Mouse (Mus musculus): ENCODE measurements around the gene Slc44a1. TPM values are rescaled to one million over a fixed set of nuclear protein-coding genes. Genes with fewer than 3 reads are reported as not detected.

The Slc44a1 gene
- polyA plus RNA-seq, 1 experiment from 2014 or later: 9.6 TPM

- Histone ChIP-seq H3K9ac (ENCODE audit: low read depth, low read length) (no peak overlapping the region), H3K36me3 (ENCODE audit: control insufficient read depth, insufficient read depth, low read length) (no peaks in the 10 kb centered on the region), H3K4me2 (ENCODE audit: low read length) (no peak overlapping the region), H3K27ac (ENCODE audit: low read length) (no peak overlapping the region), H3K9me3 (replicated peaks; ENCODE audit: control insufficient read depth, low read length, poor library complexity, severe bottlenecking) (no peaks in the 10 kb centered on the region), H3K4me3 (ENCODE audit: low read depth, low read length) (no peak overlapping the region), H3K4me1 (ENCODE audit: control insufficient read depth, insufficient read depth, low read length) (0 out of 2 replicates have a peak, but pooled peaks cover 3% of the 10 kb centered on the region), H3K27me3 (ENCODE audit: control insufficient read depth, insufficient read depth, low read depth, low read length) (no peaks in the 10 kb centered on the region)
- ATAC-seq: no peak
- 35% methylated on average over 2 of the region's 2 CpGs for WGBS
Observed at GRCm38 (mm10) chr4:53526446-53526845, 86.2 kb downstream of the Slc44a1 start.

- Histone ChIP-seq H3K4me3 (ENCODE audit: low read depth, low read length) (no peak overlapping the region), H3K27ac (ENCODE audit: low read length) (no peak overlapping the region), H3K27me3 (ENCODE audit: control insufficient read depth, insufficient read depth, low read depth, low read length) (no peaks in the 10 kb centered on the region), H3K36me3 (ENCODE audit: control insufficient read depth, insufficient read depth, low read length) (no peaks in the 10 kb centered on the region), H3K9me3 (replicated peaks; ENCODE audit: control insufficient read depth, low read length, poor library complexity, severe bottlenecking) (no peaks in the 10 kb centered on the region), H3K4me2 (ENCODE audit: low read length) (no peak overlapping the region), H3K4me1 (ENCODE audit: control insufficient read depth, insufficient read depth, low read length) (no peaks in the 10 kb centered on the region), H3K9ac (ENCODE audit: low read depth, low read length) (no peak overlapping the region)
- WGBS: 90% methylated on average over 12 of the region's 12 CpGs
- ATAC-seq: no peak
Observed at GRCm38 (mm10) chr4:53535795-53536194, 95.6 kb downstream of the Slc44a1 start.

GRCm38 (mm10) chr4:53537101-53537500, 96.9 kb downstream of the Slc44a1 start:
- H3K9me3 ChIP-seq (replicated peaks; ENCODE audit: control insufficient read depth, low read length, poor library complexity, severe bottlenecking): no peaks in the 10 kb centered on the region
- H3K4me3 ChIP-seq (ENCODE audit: low read depth, low read length): no peak overlapping the region
- no peaks in the 10 kb centered on the region for H3K4me1 ChIP-seq (ENCODE audit: control insufficient read depth, insufficient read depth, low read length)
- no peak for ATAC-seq
- H3K4me2 ChIP-seq (ENCODE audit: low read length): no peak overlapping the region
- H3K27me3 ChIP-seq (ENCODE audit: control insufficient read depth, insufficient read depth, low read depth, low read length): no peaks in the 10 kb centered on the region
- H3K27ac ChIP-seq (ENCODE audit: low read length): no peak overlapping the region
- no peak overlapping the region for H3K9ac ChIP-seq (ENCODE audit: low read depth, low read length)
- peaks cover 4% of the 10 kb centered on the region; the same call in 1 of the 2 replicates for H3K36me3 ChIP-seq (ENCODE audit: control insufficient read depth, insufficient read depth, low read length)

GRCm38 (mm10) chr4:53537539-53537938, 97.3 kb downstream of the Slc44a1 start:
- ATAC-seq: no peak
- Histone ChIP-seq H3K27ac (ENCODE audit: low read length) (no peak overlapping the region), H3K36me3 (ENCODE audit: control insufficient read depth, insufficient read depth, low read length) (peaks cover 4% of the 10 kb centered on the region; the same call in 1 of the 2 replicates), H3K9me3 (replicated peaks; ENCODE audit: control insufficient read depth, low read length, poor library complexity, severe bottlenecking) (no peaks in the 10 kb centered on the region), H3K27me3 (ENCODE audit: control insufficient read depth, insufficient read depth, low read depth, low read length) (no peaks in the 10 kb centered on the region), H3K4me2 (ENCODE audit: low read length) (no peak overlapping the region), H3K4me1 (ENCODE audit: control insufficient read depth, insufficient read depth, low read length) (no peaks in the 10 kb centered on the region), H3K4me3 (ENCODE audit: low read depth, low read length) (no peak overlapping the region), H3K9ac (ENCODE audit: low read depth, low read length) (no peak overlapping the region)
- 82% methylated on average over 2 of the region's 2 CpGs for WGBS

GRCm38 (mm10) chr4:53538600-53538999, 98.4 kb downstream of the Slc44a1 start:
- peaks cover 4% of the 10 kb centered on the region; the same call in 1 of the 2 replicates for H3K36me3 ChIP-seq (ENCODE audit: control insufficient read depth, insufficient read depth, low read length)
- no peak for ATAC-seq
- no peak overlapping the region for H3K27ac ChIP-seq (ENCODE audit: low read length)
- no peak overlapping the region for H3K4me3 ChIP-seq (ENCODE audit: low read depth, low read length)
- H3K4me1 ChIP-seq (ENCODE audit: control insufficient read depth, insufficient read depth, low read length): no peaks in the 10 kb centered on the region
- H3K9me3 ChIP-seq (replicated peaks; ENCODE audit: control insufficient read depth, low read length, poor library complexity, severe bottlenecking): no peaks in the 10 kb centered on the region
- no peaks in the 10 kb centered on the region for H3K27me3 ChIP-seq (ENCODE audit: control insufficient read depth, insufficient read depth, low read depth, low read length)
- H3K4me2 ChIP-seq (ENCODE audit: low read length): no peak overlapping the region
- WGBS: 89% methylated on average over 11 of the region's 11 CpGs
- H3K9ac ChIP-seq (ENCODE audit: low read depth, low read length): no peak overlapping the region

GRCm38 (mm10) chr4:53539929-53540328, 99.7 kb downstream of the Slc44a1 start:
- 93% methylated on average over 11 of the region's 11 CpGs for WGBS
- H3K4me2 ChIP-seq (ENCODE audit: low read length): no peak overlapping the region
- no peak for ATAC-seq

GRCm38 (mm10) chr4:53543421-53543820, 103.2 kb downstream of the Slc44a1 start:
- peaks cover 13% of the 10 kb centered on the region for H3K36me3 ChIP-seq (ENCODE audit: control insufficient read depth, insufficient read depth, low read length)
- ATAC-seq: no peak
- H3K9me3 ChIP-seq (replicated peaks; ENCODE audit: control insufficient read depth, low read length, poor library complexity, severe bottlenecking): no peaks in the 10 kb centered on the region
- no peak overlapping the region for H3K9ac ChIP-seq (ENCODE audit: low read depth, low read length)
- H3K4me1 ChIP-seq (ENCODE audit: control insufficient read depth, insufficient read depth, low read length): no peaks in the 10 kb centered on the region
- H3K4me2 ChIP-seq (ENCODE audit: low read length): no peak overlapping the region
- H3K4me3 ChIP-seq (ENCODE audit: low read depth, low read length): no peak overlapping the region
- WGBS: 90% methylated on average over 8 of the region's 8 CpGs
- no peaks in the 10 kb centered on the region for H3K27me3 ChIP-seq (ENCODE audit: control insufficient read depth, insufficient read depth, low read depth, low read length)
- no peak overlapping the region for H3K27ac ChIP-seq (ENCODE audit: low read length)

More at GRCm38 (mm10) chr4:53539929-53540328, 99.7 kb downstream of the Slc44a1 start:
- Histone ChIP-seq H3K36me3 (ENCODE audit: control insufficient read depth, insufficient read depth, low read length) (peaks cover 10% of the 10 kb centered on the region), H3K9me3 (replicated peaks; ENCODE audit: control insufficient read depth, low read length, poor library complexity, severe bottlenecking) (no peaks in the 10 kb centered on the region), H3K9ac (ENCODE audit: low read depth, low read length) (no peak overlapping the region), H3K4me3 (ENCODE audit: low read depth, low read length) (no peak overlapping the region), H3K4me1 (ENCODE audit: control insufficient read depth, insufficient read depth, low read length) (no peaks in the 10 kb centered on the region), H3K27ac (ENCODE audit: low read length) (no peak overlapping the region), H3K27me3 (ENCODE audit: control insufficient read depth, insufficient read depth, low read depth, low read length) (no peaks in the 10 kb centered on the region)

- ATAC-seq: no peak
Observed at GRCm38 (mm10) chr4:53544889-53545288, 104.7 kb downstream of the Slc44a1 start.

GRCm38 (mm10) chr4:53547381-53547780, 107.2 kb downstream of the Slc44a1 start:
- H3K9ac ChIP-seq (ENCODE audit: low read depth, low read length): no peak overlapping the region
- no peak for ATAC-seq
- H3K4me3 ChIP-seq (ENCODE audit: low read depth, low read length): no peak overlapping the region
- H3K27me3 ChIP-seq (ENCODE audit: control insufficient read depth, insufficient read depth, low read depth, low read length): no peaks in the 10 kb centered on the region
- no peak overlapping the region for H3K4me2 ChIP-seq (ENCODE audit: low read length)
- WGBS: 99% methylated on average over 5 of the region's 5 CpGs
- peaks cover 9% of the 10 kb centered on the region for H3K36me3 ChIP-seq (ENCODE audit: control insufficient read depth, insufficient read depth, low read length)
- H3K27ac ChIP-seq (ENCODE audit: low read length): no peak overlapping the region
- H3K9me3 ChIP-seq (replicated peaks; ENCODE audit: control insufficient read depth, low read length, poor library complexity, severe bottlenecking): no peaks in the 10 kb centered on the region
- H3K4me1 ChIP-seq (ENCODE audit: control insufficient read depth, insufficient read depth, low read length): no peaks in the 10 kb centered on the region

More at GRCm38 (mm10) chr4:53544889-53545288, 104.7 kb downstream of the Slc44a1 start:
- Histone ChIP-seq H3K4me1 (ENCODE audit: control insufficient read depth, insufficient read depth, low read length) (no peaks in the 10 kb centered on the region), H3K27me3 (ENCODE audit: control insufficient read depth, insufficient read depth, low read depth, low read length) (no peaks in the 10 kb centered on the region), H3K4me2 (ENCODE audit: low read length) (no peak overlapping the region), H3K4me3 (ENCODE audit: low read depth, low read length) (no peak overlapping the region), H3K9ac (ENCODE audit: low read depth, low read length) (no peak overlapping the region), H3K36me3 (ENCODE audit: control insufficient read depth, insufficient read depth, low read length) (peaks cover 13% of the 10 kb centered on the region), H3K27ac (ENCODE audit: low read length) (no peak overlapping the region), H3K9me3 (replicated peaks; ENCODE audit: control insufficient read depth, low read length, poor library complexity, severe bottlenecking) (no peaks in the 10 kb centered on the region)
- 69% methylated on average over 1 of the region's 1 CpGs for WGBS
